Comparison of ENCODE assay signal across 11 mouse cellular contexts in the genomic region with DNA sequence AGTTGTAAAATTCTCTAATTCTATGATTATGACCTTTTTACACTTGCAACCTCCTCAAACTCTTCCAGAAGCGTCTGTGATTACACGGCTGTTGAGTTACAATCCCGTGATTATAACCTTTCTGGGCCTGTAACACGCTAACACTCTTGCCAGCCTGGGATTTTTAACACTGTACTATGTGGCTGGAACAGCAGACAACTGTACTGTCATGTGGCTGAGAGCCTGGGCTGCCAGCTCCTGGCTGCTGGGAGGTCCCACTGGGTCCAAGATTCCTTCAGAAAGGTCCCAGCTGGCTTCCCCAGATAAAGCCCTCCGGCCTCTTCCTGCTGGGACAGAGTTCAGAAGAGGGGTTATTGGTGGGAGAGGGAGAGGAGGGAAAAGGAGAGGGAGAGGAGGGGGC.
A peak's percentile ranks its signal among the peaks of the same experiment; 100 is the strongest.
DNase-seq lines count a peak whose midpoint lies in the region; ATAC-seq lines count a peak whose summit lies in the region.
"Had no signal": no experiment of that assay in that cellular context is flagged by ENCODE, and none has a peak within 500 bp of the region (broad histone marks: within the 10 kb centered on the region; RNA-seq: fewer than 3 reads in every experiment).

No protein-coding gene starts in this region.

- no peaks in the 10 kb centered on the region for H3K9me3 ChIP-seq in heart, embryonic 11.5 days (replicated peaks; ENCODE audit: control insufficient read depth, low read length)
- H3K9me3 ChIP-seq in midbrain, embryonic 10.5 days (replicated peaks), result no peaks in the 10 kb centered on the region
- no peaks in the 10 kb centered on the region for H3K9me3 ChIP-seq in midbrain, embryonic 11.5 days (ENCODE audit: control insufficient read depth, low read length)
- H3K9me3 ChIP-seq in stomach, embryonic 15.5 days, result no peaks in the 10 kb centered on the region

- no peak for ATAC-seq in heart, embryonic 11.5 days (replicated peaks; ENCODE audit: insufficient number of reproducible peaks, low FRiP score, low TSS enrichment)
- no peak for ATAC-seq in midbrain, embryonic 11.5 days (ENCODE audit: low FRiP score)
- ATAC-seq in stomach, embryonic 15.5 days (ENCODE audit: insufficient read depth, low FRiP score, low read depth), result no peak
- ATAC-seq: liver, postnatal 0 days had no signal

- whole genome bisulfite sequencing in heart, embryonic 11.5 days (ENCODE audit: insufficient replicate concordance), result 49% methylated on average over 5 of the region's 5 CpGs
- WGBS in midbrain, embryonic 10.5 days, result 76% methylated on average over 5 of the region's 5 CpGs
- 73% methylated on average over 5 of the region's 5 CpGs for WGBS in midbrain, embryonic 11.5 days
- 45% methylated on average over 5 of the region's 5 CpGs for WGBS in stomach, embryonic 15.5 days

- no peak overlapping the region for H3K27ac ChIP-seq in heart, embryonic 11.5 days (ENCODE audit: low read depth, low read length)
- peak overlapping the region; percentile 76 for H3K27ac ChIP-seq in midbrain, embryonic 10.5 days (replicated peaks)
- no peak overlapping the region for H3K27ac ChIP-seq in midbrain, embryonic 11.5 days (ENCODE audit: low read depth, low read length)
- H3K27ac ChIP-seq in stomach, embryonic 15.5 days, result peak overlapping the region; percentile 67

- peaks cover 31% of the 10 kb centered on the region for H3K4me1 ChIP-seq in heart, embryonic 11.5 days (ENCODE audit: control insufficient read depth, insufficient read depth, low read length)
- H3K4me1 ChIP-seq in midbrain, embryonic 10.5 days, result peaks cover 79% of the 10 kb centered on the region
- peaks cover 40% of the 10 kb centered on the region for H3K4me1 ChIP-seq in midbrain, embryonic 11.5 days (ENCODE audit: control insufficient read depth, insufficient read depth, low read length)
- peaks cover 48% of the 10 kb centered on the region for H3K4me1 ChIP-seq in stomach, embryonic 15.5 days

- DNase-seq in heart, adult 11 months, result peak; percentile 95
- DNase-seq in midbrain, embryonic 10.5 days (ENCODE audit: low spot score), result no peak
- DNase-seq in midbrain, embryonic 11.5 days (ENCODE audit: low spot score, missing footprints), result no peak
- DNase-seq in heart, postnatal 10 days, result peak; percentile 64
- DNase-seq in gastrocnemius, adult 8-10 months (ENCODE audit: low spot score in 2 of 2), result no peak
- DNase-seq in spleen, adult 12 weeks (ENCODE audit: low spot score), result no peak
- DNase-seq: adrenal gland, adult 8-10 months; cerebellum, adult 9-10 months; liver, postnatal 0 days had no signal

- no peak overlapping the region for H3K4me2 ChIP-seq in heart, embryonic 11.5 days
- no peak overlapping the region for H3K4me2 ChIP-seq in midbrain, embryonic 11.5 days
- H3K4me2 ChIP-seq in stomach, embryonic 15.5 days, result no peak overlapping the region

- intact Hi-C loops in heart, postnatal 10 days (cut with DNase I), result loop anchor here (5.0 kb wide), 1 partner anchor 34 kb away; no protein-coding TSS in a partner anchor

- H3K4me3 ChIP-seq in heart, embryonic 11.5 days (ENCODE audit: low read depth, low read length), result no peak overlapping the region
- no peak overlapping the region for H3K4me3 ChIP-seq in midbrain, embryonic 10.5 days
- no peak overlapping the region for H3K4me3 ChIP-seq in midbrain, embryonic 11.5 days (ENCODE audit: low read depth, low read length)
- no peak overlapping the region for H3K4me3 ChIP-seq in stomach, embryonic 15.5 days (replicated peaks)

- no peak overlapping the region for H3K9ac ChIP-seq in heart, embryonic 11.5 days (ENCODE audit: low read depth, low read length)
- no peak overlapping the region for H3K9ac ChIP-seq in midbrain, embryonic 11.5 days (ENCODE audit: low read length)
- no peak overlapping the region for H3K9ac ChIP-seq in stomach, embryonic 15.5 days
- H3K9ac ChIP-seq: liver, postnatal 0 days had no signal

- no peaks in the 10 kb centered on the region for H3K27me3 ChIP-seq in heart, embryonic 11.5 days (ENCODE audit: control insufficient read depth, insufficient read depth, low read length)
- no peaks in the 10 kb centered on the region for H3K27me3 ChIP-seq in midbrain, embryonic 10.5 days (ENCODE audit: low read depth, poor library complexity, severe bottlenecking)
- no peaks in the 10 kb centered on the region for H3K27me3 ChIP-seq in midbrain, embryonic 11.5 days (ENCODE audit: control insufficient read depth, insufficient read depth, low read length)
- H3K27me3 ChIP-seq in stomach, embryonic 15.5 days (replicated peaks), result no peaks in the 10 kb centered on the region

- H3K36me3 ChIP-seq in heart, embryonic 11.5 days (ENCODE audit: control insufficient read depth, insufficient read depth, low read length), result no peaks in the 10 kb centered on the region
- H3K36me3 ChIP-seq in midbrain, embryonic 10.5 days, result peaks cover 50% of the 10 kb centered on the region
- no peaks in the 10 kb centered on the region for H3K36me3 ChIP-seq in midbrain, embryonic 11.5 days (ENCODE audit: control insufficient read depth, insufficient read depth, low read length)
- no peaks in the 10 kb centered on the region for H3K36me3 ChIP-seq in stomach, embryonic 15.5 days

Comparison
In these comparisons a context has a peak if more than half of its experiments do, and no peak if none do; other contexts are left out.
1. H3K27ac ChIP-seq: peak in midbrain, embryonic 10.5 days (single experiment) and stomach, embryonic 15.5 days (single experiment); none in heart, embryonic 11.5 days (single experiment) and midbrain, embryonic 11.5 days (single experiment).
2. DNase-seq: peak in heart, adult 11 months (single experiment) and heart, postnatal 10 days (2 of 2); none in midbrain, embryonic 10.5 days (single experiment), midbrain, embryonic 11.5 days (single experiment), gastrocnemius, adult 8-10 months (0 of 2) and spleen, adult 12 weeks (single experiment).